Mouse (Mus musculus): Measurements from ENCODE around the gene Tspan4.

- TF ChIP-seq CTCF (IDR thresholded peaks at IDR 0.05; ENCODE audit: control insufficient read depth, insufficient read depth, low read length) = no peak
- no peak for TF ChIP-seq POLR2A (IDR thresholded peaks at IDR 0.05; ENCODE audit: borderline replicate concordance, control insufficient read depth, low read depth, low read length)
Observed at GRCm38 (mm10) chr7:141471236-141471635, 3.8 kb upstream of the Tspan4 start.
